Mouse (Mus musculus): Measurements from ENCODE around the gene Zfp804a.

Gene Zfp804a

GRCm38 (mm10) chr2:82210605-82211004, 157.6 kb downstream of the Zfp804a start:
- H3K4me1 ChIP-seq (replicated peaks; ENCODE audit: low read depth, low read length), result no peaks in the 10 kb centered on the region
- H3K36me3 ChIP-seq (ENCODE audit: insufficient read depth, low read length), result no peaks in the 10 kb centered on the region
- H3K4me3 ChIP-seq (replicated peaks; ENCODE audit: low read length), result no peak overlapping the region
- H3K27me3 ChIP-seq (ENCODE audit: insufficient read depth, low read length), result no peaks in the 10 kb centered on the region
- peaks cover 7% of the 10 kb centered on the region for H3K9me3 ChIP-seq (ENCODE audit: low read length)
- TF ChIP-seq POU5F1 (IDR thresholded peaks at IDR 0.05; ENCODE audit: borderline replicate concordance, low read length), result no peak
- TF ChIP-seq CTCF (conservative IDR thresholded peaks at IDR 0.05; ENCODE audit: low read length), result no peak
- TF ChIP-seq NANOG (IDR thresholded peaks at IDR 0.05; ENCODE audit: borderline replicate concordance, low read length), result no peak

GRCm38 (mm10) chr2:82211972-82212371, 158.9 kb downstream of the Zfp804a start:
- TF ChIP-seq CTCF (conservative IDR thresholded peaks at IDR 0.05; ENCODE audit: low read length) (no peak), POU5F1 (IDR thresholded peaks at IDR 0.05; ENCODE audit: borderline replicate concordance, low read length) (no peak), NANOG (IDR thresholded peaks at IDR 0.05; ENCODE audit: borderline replicate concordance, low read length) (peak; percentile 82)
- Histone ChIP-seq H3K36me3 (ENCODE audit: insufficient read depth, low read length) (no peaks in the 10 kb centered on the region), H3K9me3 (ENCODE audit: low read length) (peaks cover 9% of the 10 kb centered on the region), H3K4me1 (replicated peaks; ENCODE audit: low read depth, low read length) (no peaks in the 10 kb centered on the region), H3K4me3 (replicated peaks; ENCODE audit: low read length) (no peak overlapping the region), H3K27me3 (ENCODE audit: insufficient read depth, low read length) (no peaks in the 10 kb centered on the region)

GRCm38 (mm10) chr2:82217873-82218272, 164.9 kb downstream of the Zfp804a start:
- H3K4me1 ChIP-seq (replicated peaks; ENCODE audit: low read depth, low read length), result no peaks in the 10 kb centered on the region
- no peak for TF ChIP-seq NANOG (IDR thresholded peaks at IDR 0.05; ENCODE audit: borderline replicate concordance, low read length)
- TF ChIP-seq CTCF (conservative IDR thresholded peaks at IDR 0.05; ENCODE audit: low read length), result no peak
- TF ChIP-seq POU5F1 (IDR thresholded peaks at IDR 0.05; ENCODE audit: borderline replicate concordance, low read length), result no peak

GRCm38 (mm10) chr2:82246020-82246419, 193.0 kb downstream of the Zfp804a start:
- Histone ChIP-seq H3K4me3 (replicated peaks; ENCODE audit: low read length) (no peak overlapping the region), H3K36me3 (ENCODE audit: insufficient read depth, low read length) (no peaks in the 10 kb centered on the region), H3K27me3 (ENCODE audit: insufficient read depth, low read length) (no peaks in the 10 kb centered on the region), H3K9me3 (ENCODE audit: low read length) (no peaks in the 10 kb centered on the region), H3K4me1 (replicated peaks; ENCODE audit: low read depth, low read length) (no peaks in the 10 kb centered on the region)
- TF ChIP-seq POU5F1 (IDR thresholded peaks at IDR 0.05; ENCODE audit: borderline replicate concordance, low read length), result no peak
- TF ChIP-seq CTCF (conservative IDR thresholded peaks at IDR 0.05; ENCODE audit: low read length), result no peak
- no peak for TF ChIP-seq NANOG (IDR thresholded peaks at IDR 0.05; ENCODE audit: borderline replicate concordance, low read length)

More at GRCm38 (mm10) chr2:82217873-82218272, 164.9 kb downstream of the Zfp804a start:
- Histone ChIP-seq H3K9me3 (ENCODE audit: low read length) (peaks cover 9% of the 10 kb centered on the region), H3K36me3 (ENCODE audit: insufficient read depth, low read length) (no peaks in the 10 kb centered on the region), H3K27me3 (ENCODE audit: insufficient read depth, low read length) (no peaks in the 10 kb centered on the region), H3K4me3 (replicated peaks; ENCODE audit: low read length) (no peak overlapping the region)

- no peaks in the 10 kb centered on the region for H3K9me3 ChIP-seq (ENCODE audit: low read length)
- H3K27me3 ChIP-seq (ENCODE audit: insufficient read depth, low read length), result no peaks in the 10 kb centered on the region
- H3K4me1 ChIP-seq (replicated peaks; ENCODE audit: low read depth, low read length), result no peaks in the 10 kb centered on the region
- H3K36me3 ChIP-seq (ENCODE audit: insufficient read depth, low read length), result no peaks in the 10 kb centered on the region
- no peak for TF ChIP-seq CTCF (conservative IDR thresholded peaks at IDR 0.05; ENCODE audit: low read length)
- no peak for TF ChIP-seq NANOG (IDR thresholded peaks at IDR 0.05; ENCODE audit: borderline replicate concordance, low read length)
- no peak overlapping the region for H3K4me3 ChIP-seq (replicated peaks; ENCODE audit: low read length)
Measured at GRCm38 (mm10) chr2:82246902-82247522, 194.0 kb downstream of the Zfp804a start.

- Histone ChIP-seq H3K9me3 (ENCODE audit: low read length) (no peaks in the 10 kb centered on the region), H3K36me3 (ENCODE audit: insufficient read depth, low read length) (no peaks in the 10 kb centered on the region), H3K4me1 (replicated peaks; ENCODE audit: low read depth, low read length) (no peaks in the 10 kb centered on the region), H3K27me3 (ENCODE audit: insufficient read depth, low read length) (no peaks in the 10 kb centered on the region), H3K4me3 (replicated peaks; ENCODE audit: low read length) (no peak overlapping the region)
- TF ChIP-seq POU5F1 (IDR thresholded peaks at IDR 0.05; ENCODE audit: borderline replicate concordance, low read length) (no peak), NANOG (IDR thresholded peaks at IDR 0.05; ENCODE audit: borderline replicate concordance, low read length) (no peak), CTCF (conservative IDR thresholded peaks at IDR 0.05; ENCODE audit: low read length) (no peak)
Measured at GRCm38 (mm10) chr2:82253382-82253781, 200.4 kb downstream of the Zfp804a start.

GRCm38 (mm10) chr2:82282591-82283269, 229.7 kb downstream of the Zfp804a start:
- no peaks in the 10 kb centered on the region for H3K9me3 ChIP-seq (ENCODE audit: low read length)
- H3K27me3 ChIP-seq (ENCODE audit: insufficient read depth, low read length), result no peaks in the 10 kb centered on the region
- no peak overlapping the region for H3K4me3 ChIP-seq (replicated peaks; ENCODE audit: low read length)
- no peak for TF ChIP-seq NANOG (IDR thresholded peaks at IDR 0.05; ENCODE audit: borderline replicate concordance, low read length)
- no peak for TF ChIP-seq CTCF (conservative IDR thresholded peaks at IDR 0.05; ENCODE audit: low read length)
- no peak for TF ChIP-seq POU5F1 (IDR thresholded peaks at IDR 0.05; ENCODE audit: borderline replicate concordance, low read length)
- H3K36me3 ChIP-seq (ENCODE audit: insufficient read depth, low read length), result no peaks in the 10 kb centered on the region
- H3K4me1 ChIP-seq (replicated peaks; ENCODE audit: low read depth, low read length), result no peaks in the 10 kb centered on the region

GRCm38 (mm10) chr2:82294932-82295493, 242.0 kb downstream of the Zfp804a start:
- H3K9me3 ChIP-seq (ENCODE audit: low read length), result no peaks in the 10 kb centered on the region
- H3K4me3 ChIP-seq (replicated peaks; ENCODE audit: low read length), result no peak overlapping the region
- no peak for TF ChIP-seq POU5F1 (IDR thresholded peaks at IDR 0.05; ENCODE audit: borderline replicate concordance, low read length)
- TF ChIP-seq CTCF (conservative IDR thresholded peaks at IDR 0.05; ENCODE audit: low read length), result no peak
- no peak for TF ChIP-seq NANOG (IDR thresholded peaks at IDR 0.05; ENCODE audit: borderline replicate concordance, low read length)
- no peaks in the 10 kb centered on the region for H3K4me1 ChIP-seq (replicated peaks; ENCODE audit: low read depth, low read length)
- no peaks in the 10 kb centered on the region for H3K36me3 ChIP-seq (ENCODE audit: insufficient read depth, low read length)
- H3K27me3 ChIP-seq (ENCODE audit: insufficient read depth, low read length), result no peaks in the 10 kb centered on the region

All from E14TG2a.4 (cell line).